Mouse (Mus musculus) forebrain, embryonic 10.5 days (tissue): Measurements from ENCODE around the gene Hpf1. TPM values are rescaled to one million over a fixed set of nuclear protein-coding genes. Genes with fewer than 3 reads are reported as not detected.
A peak's percentile ranks its signal among the peaks of the same experiment; 100 is the strongest.

ENCODE experiments used
- DNase-seq: peaks from one replicate; pipeline ENCODE4 v3.0.0-alpha.2; 2017; ENCODE audit warnings: low spot score; ENCODE audit errors: extremely low spot score
- H3K27ac ChIP-seq: fragments of 300-500 bp; sonication (generic); 2 replicates; pipeline ENCODE4 v1.5.1; 2016; ENCODE audit warnings: mild to moderate bottlenecking
- H3K27me3 ChIP-seq: fragments of 300-500 bp; sonication (generic); 2 replicates; pipeline ENCODE4 v1.6.1; 2016; ENCODE audit warnings: mild to moderate bottlenecking; ENCODE audit not compliant: poor library complexity, severe bottlenecking
- H3K36me3 ChIP-seq: fragments of 300-500 bp; sonication (generic); replicated peaks from 2 replicates; pipeline ENCODE4 v1.6.1; 2016; ENCODE audit warnings: mild to moderate bottlenecking, moderate library complexity
- H3K4me1 ChIP-seq: fragments of 300-500 bp; sonication (generic); 2 replicates; pipeline ENCODE4 v1.6.1; 2016
- H3K4me3 ChIP-seq: fragments of 300-500 bp; sonication (generic); 2 replicates; pipeline ENCODE4 v1.5.1; 2016; ENCODE audit warnings: mild to moderate bottlenecking, moderate library complexity
- H3K9me3 ChIP-seq: fragments of 300-500 bp; sonication (generic); 2 replicates; pipeline ENCODE4 v1.6.1; 2016; ENCODE audit warnings: mild to moderate bottlenecking, moderate library complexity
- WGBS: fragments of 180-500 bp; shearing (Covaris S2); methylation state at CpG from one replicate; pipeline ENCODE4 v1.1.7; 2016; 5-methylcytosine and 5-hydroxymethylcytosine counted together
- polyA plus RNA-seq: library from polyadenylated mRNA; unstranded; fragments of >200 nt; fragmentation: Nextera tagmentation; extraction: Ambion mirVana; gene quantifications from 2 replicates; pipeline ENCODE4 v1.2.1, GENCODE M21; 2016

Gene Hpf1
- 136 and 142 TPM in 2 replicates for polyA plus RNA-seq

DNA sequence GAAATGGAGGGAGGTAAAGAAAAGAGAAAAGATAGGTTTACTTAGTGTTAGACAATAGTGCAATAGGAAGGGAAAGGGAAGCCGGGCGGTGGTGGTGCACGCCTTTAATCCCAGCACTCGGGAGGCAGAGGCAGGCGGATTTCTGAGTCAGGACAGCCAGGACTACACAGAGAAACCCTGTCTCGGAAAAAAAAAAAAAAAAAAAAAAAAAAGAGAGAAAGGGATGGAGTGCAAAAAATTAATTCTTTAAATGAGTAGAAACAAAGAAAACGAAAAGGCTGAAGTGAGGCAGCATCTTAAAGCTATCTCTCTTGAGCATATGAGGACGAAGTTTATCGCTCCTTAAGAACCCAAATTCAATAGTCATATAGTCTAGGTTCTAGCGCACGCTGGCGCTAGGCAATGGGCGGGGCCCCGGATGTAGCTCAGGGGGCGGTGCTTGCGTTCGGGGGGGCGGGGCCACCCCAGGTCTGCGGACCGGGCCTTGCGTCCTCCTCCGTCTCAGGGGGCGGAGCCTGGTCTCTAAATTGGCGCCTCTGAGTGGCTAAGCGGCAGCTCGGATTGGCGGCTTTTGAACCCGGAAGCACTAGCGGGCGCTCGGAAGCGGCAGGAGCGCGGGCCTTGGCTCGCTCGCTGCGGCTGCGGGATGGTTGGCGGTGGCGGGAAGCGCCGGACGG is at the start of gene Hpf1:
TSS of gene Hpf1 (plus strand) at position 576 of the 677 bp plus-strand sequence.
- Histone ChIP-seq H3K4me3 (peak within 1 kb of the TSS; percentile 86), H3K27me3 (no peaks in the 10 kb centered on the region), H3K36me3 (peaks cover 33% of the 10 kb centered on the region), H3K4me1 (peaks cover 30% of the 10 kb centered on the region), H3K27ac (peak within 1 kb of the TSS; percentile 93), H3K9me3 (no peaks in the 10 kb centered on the region)
- DNase-seq = peak; percentile 96
- WGBS = 6% methylated on average over 43 of the region's 43 CpGs

- 85% methylated on average over 6 of the region's 6 CpGs for WGBS
- Histone ChIP-seq H3K4me3 (no peak overlapping the region), H3K9me3 (no peaks in the 10 kb centered on the region), H3K4me1 (no peaks in the 10 kb centered on the region), H3K27ac (no peak overlapping the region), H3K36me3 (no peaks in the 10 kb centered on the region), H3K27me3 (no peaks in the 10 kb centered on the region)
- DNase-seq = no peak
Measured at GRCm38 (mm10) chr8:60842388-60842787, 47.8 kb upstream of the Hpf1 start.

- H3K36me3 ChIP-seq = no peaks in the 10 kb centered on the region
- no peak overlapping the region for H3K27ac ChIP-seq
- H3K9me3 ChIP-seq = no peaks in the 10 kb centered on the region
- no peaks in the 10 kb centered on the region for H3K27me3 ChIP-seq
- no peak overlapping the region for H3K4me3 ChIP-seq
- no peak for DNase-seq
- no peaks in the 10 kb centered on the region for H3K4me1 ChIP-seq
Measured at GRCm38 (mm10) chr8:60857559-60857958, 32.7 kb upstream of the Hpf1 start.

- Histone ChIP-seq H3K27ac (no peak overlapping the region), H3K4me1 (no peaks in the 10 kb centered on the region), H3K27me3 (no peaks in the 10 kb centered on the region), H3K4me3 (no peak overlapping the region), H3K9me3 (no peaks in the 10 kb centered on the region), H3K36me3 (no peaks in the 10 kb centered on the region)
- DNase-seq = no peak
Measured at GRCm38 (mm10) chr8:60858091-60858490, 32.1 kb upstream of the Hpf1 start.

- Histone ChIP-seq H3K27ac (no peak overlapping the region), H3K4me3 (no peak overlapping the region), H3K4me1 (no peaks in the 10 kb centered on the region), H3K36me3 (no peaks in the 10 kb centered on the region), H3K9me3 (no peaks in the 10 kb centered on the region), H3K27me3 (no peaks in the 10 kb centered on the region)
- WGBS = 74% methylated on average over 4 of the region's 4 CpGs
- DNase-seq = no peak
Measured at GRCm38 (mm10) chr8:60858911-60859476, 31.2 kb upstream of the Hpf1 start.

DNA sequence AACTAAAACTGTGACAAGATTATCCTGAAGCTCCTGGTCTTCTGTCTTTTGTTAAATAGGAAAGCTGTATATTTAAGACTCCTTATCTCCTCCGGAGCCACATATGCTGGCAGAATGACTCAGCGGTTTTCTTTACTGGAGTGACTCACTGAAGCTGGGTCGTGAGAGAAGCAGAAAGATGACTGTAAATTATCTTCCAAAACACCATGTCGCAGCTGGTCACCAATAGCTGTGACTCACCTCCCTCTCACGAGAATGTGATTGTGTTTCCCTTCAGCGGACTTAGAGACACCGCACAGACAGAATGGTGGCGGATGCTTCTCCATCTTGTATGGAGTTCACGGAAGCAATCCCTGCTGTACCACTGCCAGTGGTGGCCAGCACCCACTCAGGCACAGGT is 30.6 kb upstream of the Hpf1 start:
- H3K9me3 ChIP-seq = no peaks in the 10 kb centered on the region
- 92% methylated on average over 9 of the region's 9 CpGs for WGBS
- no peaks in the 10 kb centered on the region for H3K4me1 ChIP-seq
- DNase-seq = no peak
- no peaks in the 10 kb centered on the region for H3K27me3 ChIP-seq
- no peak overlapping the region for H3K27ac ChIP-seq
- no peak overlapping the region for H3K4me3 ChIP-seq
- no peaks in the 10 kb centered on the region for H3K36me3 ChIP-seq

DNA sequence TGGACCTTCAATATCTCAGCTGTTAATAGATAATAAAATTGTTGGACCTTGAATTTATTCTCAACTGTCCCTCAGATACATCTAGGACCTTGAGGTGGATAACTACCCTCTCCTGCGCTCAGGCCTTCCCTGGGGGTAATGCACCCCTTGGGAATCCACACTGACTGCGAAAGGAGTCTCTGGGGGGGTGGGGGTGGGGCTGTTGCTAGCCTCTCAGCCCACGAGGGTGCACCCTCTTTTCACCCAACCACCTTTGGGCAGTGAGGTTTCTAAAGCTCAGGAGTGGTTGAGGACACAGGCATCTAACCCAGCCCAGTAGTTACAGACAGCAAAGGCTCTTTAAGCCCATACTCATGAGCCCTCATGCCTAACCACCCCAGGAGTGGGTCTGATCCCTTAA is 29.5 kb upstream of the Hpf1 start:
- Histone ChIP-seq H3K4me3 (no peak overlapping the region), H3K4me1 (no peaks in the 10 kb centered on the region), H3K36me3 (no peaks in the 10 kb centered on the region), H3K9me3 (no peaks in the 10 kb centered on the region), H3K27ac (no peak overlapping the region), H3K27me3 (no peaks in the 10 kb centered on the region)
- 72% methylated on average over 3 of the region's 3 CpGs for WGBS
- no peak for DNase-seq

GRCm38 (mm10) chr8:60861783-60862182 is 28.4 kb upstream of the Hpf1 start:
- H3K27ac ChIP-seq = no peak overlapping the region
- no peak for DNase-seq
- no peaks in the 10 kb centered on the region for H3K36me3 ChIP-seq
- H3K4me1 ChIP-seq = no peaks in the 10 kb centered on the region
- WGBS = 87% methylated on average over 6 of the region's 6 CpGs
- no peaks in the 10 kb centered on the region for H3K9me3 ChIP-seq
- no peak overlapping the region for H3K4me3 ChIP-seq
- no peaks in the 10 kb centered on the region for H3K27me3 ChIP-seq

DNA sequence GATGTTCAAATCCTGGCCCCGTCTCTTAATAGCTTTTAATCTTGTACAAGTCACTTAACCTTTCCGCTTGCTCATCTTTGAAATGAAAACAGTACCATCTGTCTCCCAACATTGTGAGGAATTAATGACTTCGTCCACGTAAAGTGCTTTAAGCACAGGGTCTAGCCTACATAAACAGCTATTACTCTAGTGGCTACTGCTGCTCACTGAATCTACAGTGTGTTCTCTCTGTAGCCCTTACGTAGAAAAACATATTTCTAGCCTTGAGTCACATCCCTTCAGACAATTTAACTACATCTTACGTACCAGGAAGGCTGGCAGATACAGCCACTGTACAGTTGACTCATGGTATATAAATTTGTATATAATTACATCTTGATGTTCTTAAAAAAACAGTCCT is 25.3 kb upstream of the Hpf1 start:
- H3K9me3 ChIP-seq = no peaks in the 10 kb centered on the region
- no peak overlapping the region for H3K27ac ChIP-seq
- H3K27me3 ChIP-seq = no peaks in the 10 kb centered on the region
- H3K4me3 ChIP-seq = no peak overlapping the region
- DNase-seq = no peak
- no peaks in the 10 kb centered on the region for H3K4me1 ChIP-seq
- 87% methylated on average over 6 of the region's 6 CpGs for WGBS
- no peaks in the 10 kb centered on the region for H3K36me3 ChIP-seq

DNA sequence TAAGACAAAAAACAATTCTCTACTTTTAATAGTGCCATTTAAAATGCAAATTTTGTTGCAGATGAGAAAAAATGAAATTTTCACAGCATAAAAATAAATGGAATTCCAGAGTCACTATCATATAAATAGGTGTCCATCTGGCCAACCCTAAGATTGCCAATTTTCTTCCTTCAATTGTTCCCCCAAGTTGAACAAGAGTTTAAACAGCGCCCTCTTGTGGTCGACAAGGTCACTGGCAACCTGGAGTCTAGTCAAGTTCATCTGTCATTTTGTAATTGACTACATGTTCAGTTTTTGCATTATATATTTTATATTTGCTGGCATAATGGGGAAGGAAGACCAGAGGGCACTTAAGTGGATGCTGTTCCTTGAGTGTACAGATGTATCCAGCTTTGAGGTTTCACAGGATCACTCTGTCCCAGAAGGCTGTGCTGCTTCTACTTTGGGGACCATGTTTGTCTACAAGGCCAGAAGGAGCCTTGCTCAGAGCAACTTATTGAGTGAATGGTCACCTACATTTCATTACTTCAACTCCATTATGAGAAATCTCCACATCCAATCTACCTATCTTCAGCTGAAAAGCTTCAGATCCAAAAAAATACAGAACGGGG is 24.6 kb upstream of the Hpf1 start:
- no peaks in the 10 kb centered on the region for H3K9me3 ChIP-seq
- DNase-seq = peak; percentile 44
- H3K4me3 ChIP-seq = no peak overlapping the region
- H3K27me3 ChIP-seq = no peaks in the 10 kb centered on the region
- no peak overlapping the region for H3K27ac ChIP-seq
- 31% methylated on average over 3 of the region's 3 CpGs for WGBS
- no peaks in the 10 kb centered on the region for H3K4me1 ChIP-seq
- no peaks in the 10 kb centered on the region for H3K36me3 ChIP-seq

DNA sequence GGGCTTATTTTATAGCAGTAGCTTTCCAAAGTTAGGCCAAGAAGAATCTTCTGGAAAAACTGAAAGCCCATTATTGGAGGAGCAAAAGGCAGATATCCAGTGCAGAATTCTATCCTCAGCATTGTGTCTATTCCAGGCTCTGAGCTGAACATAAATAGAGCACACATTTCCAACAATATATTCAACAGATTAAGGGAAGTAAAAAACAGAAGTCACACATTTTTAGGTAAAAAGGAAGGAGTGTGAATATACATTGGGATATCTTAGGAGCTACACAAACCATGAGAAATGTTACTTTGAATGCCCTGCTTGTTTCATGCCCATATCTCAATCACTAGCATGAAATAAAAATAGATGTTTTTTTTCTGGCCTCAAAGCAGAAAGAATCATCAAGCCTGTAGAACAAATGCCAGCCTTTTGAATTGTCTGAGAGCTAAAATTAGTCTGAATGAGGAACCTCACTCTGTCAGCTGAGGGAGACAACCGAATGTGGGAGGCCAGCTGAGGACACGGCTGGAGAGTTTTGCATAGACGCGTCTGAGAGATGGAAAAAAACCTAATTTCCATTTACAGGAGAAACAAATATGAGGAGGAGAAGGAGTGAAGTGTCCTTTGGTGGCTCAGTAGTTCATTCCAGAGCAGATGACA is 22.6 kb upstream of the Hpf1 start:
- H3K9me3 ChIP-seq = no peaks in the 10 kb centered on the region
- H3K4me3 ChIP-seq = no peak overlapping the region
- no peak overlapping the region for H3K27ac ChIP-seq
- H3K36me3 ChIP-seq = no peaks in the 10 kb centered on the region
- H3K27me3 ChIP-seq = no peaks in the 10 kb centered on the region
- DNase-seq = no peak
- no peaks in the 10 kb centered on the region for H3K4me1 ChIP-seq
- WGBS = 92% methylated on average over 4 of the region's 4 CpGs

- Histone ChIP-seq H3K27ac (no peak overlapping the region), H3K4me3 (no peak overlapping the region), H3K27me3 (no peaks in the 10 kb centered on the region), H3K36me3 (no peaks in the 10 kb centered on the region), H3K9me3 (no peaks in the 10 kb centered on the region), H3K4me1 (no peaks in the 10 kb centered on the region)
- 92% methylated on average over 4 of the region's 4 CpGs for WGBS
- no peak for DNase-seq
Measured at GRCm38 (mm10) chr8:60868236-60868965, 21.8 kb upstream of the Hpf1 start.
